Mouse (Mus musculus) bone marrow, adult 2 months (tissue): ENCODE results near the gene Rps6. TPM values are rescaled to one million over a fixed set of nuclear protein-coding genes. Genes with fewer than 3 reads are reported as not detected.

Source experiments
- H3K27ac ChIP-seq: fragments of 200-500 bp; 2 replicates; pipeline ENCODE4 v1.5.1; 2012; ENCODE audit warnings: low read depth, mild to moderate bottlenecking, control low read depth, inconsistent platforms, low read length; ENCODE audit not compliant: control insufficient read depth, poor library complexity, insufficient read depth
- H3K4me1 ChIP-seq: fragments of 200-500 bp; 2 replicates; pipeline ENCODE4 v1.6.1; 2011; ENCODE audit warnings: low read length; ENCODE audit not compliant: control insufficient read depth, insufficient read depth
- H3K4me3 ChIP-seq: fragments of 200-500 bp; replicated peaks from 2 replicates; pipeline ENCODE3; 2011; ENCODE audit warnings: mild to moderate bottlenecking, low read depth, low read length, control low read depth; ENCODE audit not compliant: control insufficient read depth
- CTCF ChIP-seq: fragments of 200-500 bp; IDR thresholded peaks from 2 replicates; pipeline ENCODE4 v1.5.1; 2011; ENCODE audit warnings: low read length, control low read depth; ENCODE audit not compliant: control insufficient read depth, insufficient read depth
- POLR2A ChIP-seq: fragments of 200-500 bp; IDR thresholded peaks from 2 replicates; pipeline ENCODE4 v1.6.1; 2011; ENCODE audit warnings: low read depth, mild to moderate bottlenecking, control low read depth, low read length, borderline replicate concordance; ENCODE audit not compliant: control insufficient read depth
- WGBS: fragments of 180-500 bp; shearing (Covaris S2); methylation state at CpG from one replicate; pipeline ENCODE4 v1.1.7; 2018; 5-methylcytosine and 5-hydroxymethylcytosine counted together
- polyA plus RNA-seq: library from polyadenylated mRNA; stranded (reverse); fragments of >200 nt; gene quantifications from 2 replicates; pipeline ENCODE4 v1.2.4, GENCODE M21; 2011; ENCODE audit warnings: low replicate concordance; ENCODE audit not compliant: missing spikeins, insufficient read depth, insufficient read length

The Rps6 gene
- polyA plus RNA-seq, 1 experiment, result 2,010 TPM

GRCm38 (mm10) chr4:86831896-86832295, 25.3 kb downstream of the Rps6 start:
- H3K27ac ChIP-seq, result no peak overlapping the region
- no peak overlapping the region for H3K4me3 ChIP-seq
- TF ChIP-seq CTCF (no peak), POLR2A (no peak)
- no peaks in the 10 kb centered on the region for H3K4me1 ChIP-seq
- WGBS, result 96% methylated on average over 2 of the region's 2 CpGs

GRCm38 (mm10) chr4:86825143-86825542, 32.1 kb downstream of the Rps6 start:
- TF ChIP-seq CTCF, result no peak
- TF ChIP-seq POLR2A, result no peak
- Histone ChIP-seq H3K27ac (no peak overlapping the region), H3K4me3 (no peak overlapping the region), H3K4me1 (no peaks in the 10 kb centered on the region)
- 76% methylated on average over 7 of the region's 7 CpGs for WGBS

GRCm38 (mm10) chr4:86823169-86823568, 34.0 kb downstream of the Rps6 start:
- no peaks in the 10 kb centered on the region for H3K4me1 ChIP-seq
- WGBS, result 76% methylated on average over 2 of the region's 2 CpGs
- H3K27ac ChIP-seq, result no peak overlapping the region
- H3K4me3 ChIP-seq, result no peak overlapping the region
- no peak for TF ChIP-seq POLR2A
- TF ChIP-seq CTCF, result no peak

GRCm38 (mm10) chr4:86814850-86815249, 42.4 kb downstream of the Rps6 start:
- Histone ChIP-seq H3K4me3 (no peak overlapping the region), H3K4me1 (no peaks in the 10 kb centered on the region), H3K27ac (no peak overlapping the region)
- no peak for TF ChIP-seq POLR2A
- TF ChIP-seq CTCF, result no peak
- 72% methylated on average over 3 of the region's 3 CpGs for WGBS

GRCm38 (mm10) chr4:86810604-86811003, 46.6 kb downstream of the Rps6 start:
- no peaks in the 10 kb centered on the region for H3K4me1 ChIP-seq
- no peak overlapping the region for H3K27ac ChIP-seq
- 71% methylated on average over 2 of the region's 2 CpGs for WGBS
- H3K4me3 ChIP-seq, result no peak overlapping the region
- no peak for TF ChIP-seq POLR2A
- TF ChIP-seq CTCF, result no peak

Other genes with a start within 250 kb of the Rps6 start
- gene Haus6, start 245.4 kb downstream of the Rps6 start, polyA plus RNA-seq, result 6.4 and 7.4 TPM in 2 replicates
- 28.8 and 49.0 TPM in 2 replicates for gene Plin2, start 187.4 kb downstream of the Rps6 start, polyA plus RNA-seq
- gene Dennd4c, start 108.9 kb downstream of the Rps6 start, polyA plus RNA-seq, result 2.4 and 2.6 TPM in 2 replicates
- gene Acer2, start 17.0 kb upstream of the Rps6 start, polyA plus RNA-seq, result 0.86 and 1.8 TPM in 2 replicates